Mouse (Mus musculus) brain, embryonic 14.5 days (tissue): Measurements from ENCODE around the gene Timd4. TPM values are rescaled to one million over a fixed set of nuclear protein-coding genes. Genes with fewer than 3 reads are reported as not detected.

Experiments used
- DNase-seq: peaks from one replicate; pipeline ENCODE4 v3.0.0-alpha.2; 2011; ENCODE audit warnings: low read depth
- CTCF ChIP-seq: fragments of 200-500 bp; IDR thresholded peaks from 2 replicates; pipeline ENCODE4 v1.5.1; 2012; ENCODE audit warnings: inconsistent platforms, mild to moderate bottlenecking, moderate library complexity, borderline replicate concordance; ENCODE audit not compliant: insufficient read depth, insufficient read length; ENCODE audit errors: extremely low read depth
- POLR2A ChIP-seq: fragments of 200-500 bp; IDR thresholded peaks from 2 replicates; pipeline ENCODE4 v1.6.1; 2012; ENCODE audit warnings: mild to moderate bottlenecking, inconsistent platforms, borderline replicate concordance; ENCODE audit not compliant: poor library complexity, insufficient read depth, insufficient read length, severe bottlenecking; ENCODE audit errors: extremely low read depth
- polyA plus RNA-seq: library from polyadenylated mRNA; depleted of rRNA; stranded (reverse); fragments of >200 nt; gene quantifications from 2 replicates; pipeline ENCODE4 v1.2.3, GENCODE M21; 2012; rRNA removed

Gene Timd4
- polyA plus RNA-seq, 1 experiment = 0.11 TPM

- DNase-seq = no peak
- TF ChIP-seq POLR2A (no peak), CTCF (no peak)
Observed at GRCm38 (mm10) chr11:46868594-46868993, 58.0 kb downstream of the Timd4 start.

DNA sequence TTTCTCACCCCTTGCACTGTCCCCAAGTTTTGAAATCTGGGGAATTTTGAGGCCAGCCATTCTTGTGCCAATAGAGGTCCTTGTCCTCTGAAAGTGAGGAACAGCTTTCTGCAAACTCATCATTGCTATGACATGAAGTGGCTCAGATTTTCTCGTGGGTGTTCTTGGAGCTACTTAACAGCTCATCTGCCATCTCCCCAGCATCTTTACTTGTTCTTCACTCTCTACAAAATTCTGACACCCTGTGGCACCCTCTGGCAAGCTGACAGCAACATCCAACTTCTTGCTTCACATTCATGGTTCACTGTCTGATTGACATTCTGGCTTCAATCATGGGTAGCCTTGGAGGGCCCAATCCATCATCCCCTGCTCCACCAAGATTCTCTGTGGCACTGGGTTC, 65.2 kb downstream of the Timd4 start:
- TF ChIP-seq POLR2A (no peak), CTCF (no peak)

DNA sequence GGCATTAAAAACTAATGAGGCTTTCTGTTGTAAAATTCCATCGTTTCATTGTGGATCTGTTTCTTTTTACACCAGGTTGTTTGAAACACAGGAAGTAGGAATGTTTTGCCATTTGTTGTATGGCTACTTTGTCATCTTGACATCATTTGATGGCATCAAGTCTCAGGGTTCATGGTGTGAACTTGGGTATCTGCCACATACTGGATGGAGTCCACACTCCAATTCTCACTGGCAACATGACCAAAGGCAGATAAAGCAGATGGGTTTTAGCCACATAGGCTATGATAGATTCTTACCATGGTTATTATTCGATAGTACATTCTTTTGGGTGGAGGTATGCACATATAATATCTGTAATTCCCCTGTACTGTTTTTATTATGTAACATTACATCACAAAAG, 71.9 kb downstream of the Timd4 start:
- TF ChIP-seq POLR2A (no peak), CTCF (no peak)
- no peak for DNase-seq

More for the DNA sequence above, 65.2 kb downstream of the Timd4 start:
- no peak for DNase-seq

DNA sequence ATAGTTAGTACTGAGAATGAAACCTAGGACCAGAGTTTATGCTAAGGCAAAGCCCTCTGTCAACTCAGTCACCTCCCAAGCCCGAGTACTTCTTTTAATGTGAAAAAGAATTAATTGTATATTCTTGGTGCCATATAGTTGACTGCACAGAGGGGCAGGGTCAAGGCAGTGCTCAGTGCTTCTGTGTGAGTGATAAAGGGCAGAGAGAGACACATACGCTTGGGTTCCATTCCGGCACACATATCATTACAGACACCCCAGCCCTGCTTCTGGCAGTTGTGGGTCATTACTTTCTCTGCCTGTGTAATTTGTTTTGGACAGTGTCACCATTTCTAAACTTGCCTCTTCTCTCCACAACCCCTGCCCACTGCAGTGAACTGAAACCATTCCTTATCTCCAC, 78.5 kb downstream of the Timd4 start:
- DNase-seq = no peak
- TF ChIP-seq CTCF = no peak
- no peak for TF ChIP-seq POLR2A

Other genes with a start within 250 kb of the Timd4 start
- gene BC053393, start 239.3 kb upstream of the Timd4 start, polyA plus RNA-seq = 0.03 TPM in 1 of 2 replicates, not detected in the other
- not detected in 2 replicates for gene Dppa1, start 181.5 kb upstream of the Timd4 start, polyA plus RNA-seq
- 0.20 TPM in 1 of 2 replicates, not detected in the other for gene Timd2, start 103.7 kb upstream of the Timd4 start, polyA plus RNA-seq
- 0.12 TPM in 1 of 2 replicates, not detected in the other for gene Havcr1, start 75.7 kb upstream of the Timd4 start, polyA plus RNA-seq